Mouse (Mus musculus) limb, embryonic 14.5 days (tissue): ENCODE measurements around the gene Sgk2. TPM values are rescaled to one million over a fixed set of nuclear protein-coding genes. Genes with fewer than 3 reads are reported as not detected.

Source experiments
- ATAC-seq: fragments of 200-750 bp; cut with Nextera tagmentation; 2 replicates; pipeline ENCODE4 v1.8.0; 2017; ENCODE audit warnings: low read depth, moderate number of reproducible peaks, moderate TSS enrichment; ENCODE audit not compliant: low FRiP score
- DNase-seq: peaks from one replicate; pipeline ENCODE4 v3.0.0-alpha.2; 2015; ENCODE audit warnings: low spot score
- H3K27ac ChIP-seq: fragments of 300-500 bp; sonication (generic); replicated peaks from 2 replicates; pipeline ENCODE4 v1.5.1; 2014; ENCODE audit warnings: low read depth, mild to moderate bottlenecking, low read length, moderate library complexity, mixed read lengths
- H3K27me3 ChIP-seq: fragments of 300-500 bp; sonication (generic); 2 replicates; pipeline ENCODE4 v1.6.1; 2014; ENCODE audit warnings: low read length, mixed read lengths; ENCODE audit not compliant: control insufficient read depth, insufficient read depth
- H3K36me3 ChIP-seq: fragments of 300-500 bp; sonication (generic); 2 replicates; pipeline ENCODE4 v1.6.1; 2014; ENCODE audit warnings: mild to moderate bottlenecking, low read length, moderate library complexity, mixed read lengths; ENCODE audit not compliant: control insufficient read depth, insufficient read depth
- H3K4me1 ChIP-seq: fragments of 300-500 bp; sonication (generic); 2 replicates; pipeline ENCODE4 v1.6.1; 2014; ENCODE audit warnings: antibody characterized with exemption, low read length, mixed read lengths; ENCODE audit not compliant: control insufficient read depth, insufficient read depth
- H3K4me2 ChIP-seq: fragments of 300-500 bp; sonication (generic); replicated peaks from 2 replicates; pipeline ENCODE4 v1.6.1; 2014; ENCODE audit warnings: low read depth, mild to moderate bottlenecking, low read length, moderate library complexity; ENCODE audit not compliant: severe bottlenecking
- H3K4me3 ChIP-seq: fragments of 300-500 bp; sonication (generic); replicated peaks from 2 replicates; pipeline ENCODE4 v1.5.1; 2014; ENCODE audit warnings: low read length
- H3K9ac ChIP-seq: fragments of 300-500 bp; sonication (generic); 2 replicates; pipeline ENCODE4 v1.6.1; 2014; ENCODE audit warnings: mild to moderate bottlenecking, low read depth, low read length, moderate library complexity; ENCODE audit not compliant: severe bottlenecking
- H3K9me3 ChIP-seq: fragments of 300-500 bp; sonication (generic); 2 replicates; pipeline ENCODE4 v1.6.1; 2016; ENCODE audit warnings: low read length; ENCODE audit not compliant: control insufficient read depth
- POLR2A ChIP-seq: fragments of 200-500 bp; IDR thresholded peaks from 2 replicates; pipeline ENCODE4 v1.8.0; 2012; ENCODE audit warnings: inconsistent platforms, mild to moderate bottlenecking, moderate library complexity, borderline replicate concordance; ENCODE audit not compliant: insufficient read depth, insufficient read length; ENCODE audit errors: extremely low read depth
- WGBS: fragments of 180-500 bp; shearing (Covaris S2); extraction: QIAGEN DNeasy Blood & Tissue Kit; methylation state at CpG from one replicate; pipeline ENCODE4 v1.1.7; 2014; 5-methylcytosine and 5-hydroxymethylcytosine counted together
- polyA plus RNA-seq, 2 experiments: library from polyadenylated mRNA; depleted of rRNA in 1 of 2; stranded (reverse) in 1 of 2; unstranded in 1 of 2; fragments of >200 nt; fragmentation: Nextera tagmentation in 1 of 2; extraction: Ambion mirVana in 1 of 2; gene quantifications; 2 replicates each; pipeline versions ENCODE4 v1.2.1 to v1.2.3; 2012 to 2014

Sgk2 gene
- polyA plus RNA-seq, 2 experiments: 0.03 TPM; not detected in 1

- Histone ChIP-seq H3K4me1 (no peaks in the 10 kb centered on the region), H3K27me3 (no peaks in the 10 kb centered on the region), H3K36me3 (no peaks in the 10 kb centered on the region), H3K9ac (no peak overlapping the region), H3K27ac (no peak overlapping the region), H3K4me3 (no peak overlapping the region), H3K9me3 (no peaks in the 10 kb centered on the region), H3K4me2 (no peak overlapping the region)
- WGBS: 90% methylated on average over 1 of the region's 1 CpGs
- no peak for TF ChIP-seq POLR2A
- DNase-seq: no peak
- no peak for ATAC-seq
Observed at GRCm38 (mm10) chr2:163001071-163001470, 13.9 kb downstream of the Sgk2 start.

- 80% methylated on average over 4 of the region's 4 CpGs for WGBS
- no peak overlapping the region for H3K9ac ChIP-seq
- no peaks in the 10 kb centered on the region for H3K27me3 ChIP-seq
- no peak overlapping the region for H3K27ac ChIP-seq
- no peak for TF ChIP-seq POLR2A
- H3K9me3 ChIP-seq: no peaks in the 10 kb centered on the region
- no peaks in the 10 kb centered on the region for H3K36me3 ChIP-seq
- no peak overlapping the region for H3K4me2 ChIP-seq
- H3K4me3 ChIP-seq: no peak overlapping the region
- ATAC-seq: no peak
- DNase-seq: no peak
- H3K4me1 ChIP-seq: no peaks in the 10 kb centered on the region
Observed at GRCm38 (mm10) chr2:163007299-163007698, 20.2 kb downstream of the Sgk2 start.

DNA sequence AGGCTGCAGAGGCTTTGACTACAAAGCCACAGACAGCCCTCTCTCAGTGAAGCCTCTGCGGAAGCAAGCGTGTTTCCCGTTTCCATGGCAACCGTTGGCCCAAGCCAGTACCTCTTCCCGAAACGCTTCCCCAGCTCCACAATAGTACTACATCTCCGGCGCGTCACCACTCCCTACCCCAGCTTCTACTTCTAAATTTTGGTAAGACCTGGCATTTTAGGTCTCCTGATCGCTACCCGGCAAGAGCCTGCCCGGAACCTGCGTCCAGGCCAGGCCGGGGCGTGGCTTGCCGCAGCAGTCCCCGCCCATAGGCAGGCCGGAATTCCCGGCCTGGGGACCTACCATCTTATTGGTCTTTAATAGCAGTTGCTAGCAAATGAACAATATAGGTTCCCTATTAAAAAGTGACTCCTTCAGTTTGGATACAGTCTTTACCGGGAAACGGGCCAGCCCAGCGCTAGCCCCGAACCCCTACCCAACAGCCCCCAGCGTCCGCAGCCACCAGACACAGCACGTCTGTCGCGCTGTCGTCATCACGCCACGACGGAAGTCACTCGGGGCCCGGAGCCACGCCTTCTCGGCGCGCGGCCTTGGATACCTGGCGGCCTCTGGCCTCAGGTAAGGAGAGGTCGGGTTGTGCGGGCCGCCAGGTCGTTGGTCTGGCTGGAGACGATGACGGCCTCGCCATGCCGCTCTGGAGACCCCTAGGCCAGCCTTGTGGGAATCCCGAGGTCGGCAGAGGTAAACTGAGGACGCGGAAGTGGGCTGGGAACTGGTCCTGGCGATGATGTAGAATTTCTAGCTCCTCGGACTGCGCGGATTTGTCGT, 30.0 kb downstream of the Sgk2 start, which contains the start of gene Ift52:
TSS of gene Ift52 (plus strand) at position 439 of the 828 bp plus-strand sequence.
- H3K9ac ChIP-seq: peak within 1 kb of the TSS; percentile 76
- ATAC-seq (peak; percentile 95), DNase-seq (peak; percentile 89)
- no peaks in the 10 kb centered on the region for H3K9me3 ChIP-seq
- peaks cover 8% of the 10 kb centered on the region; the same call in 1 of the 2 replicates for H3K4me1 ChIP-seq
- WGBS: under 1% methylated on average over 57 of the region's 57 CpGs
- H3K27me3 ChIP-seq: no peaks in the 10 kb centered on the region
- H3K4me2 ChIP-seq: peak within 1 kb of the TSS; percentile 58
- peak within 1 kb of the TSS; percentile 86 for H3K4me3 ChIP-seq
- peak within 1 kb of the TSS; percentile 75 for H3K27ac ChIP-seq
- peaks cover 1% of the 10 kb centered on the region; the same call in 1 of the 2 replicates for H3K36me3 ChIP-seq
- TF ChIP-seq POLR2A: 0 out of 2 replicates have a peak, but pooled peaks have one; percentile 48

- no peak overlapping the region for H3K4me2 ChIP-seq
- peaks cover 87% of the 10 kb centered on the region for H3K36me3 ChIP-seq
- H3K9me3 ChIP-seq: no peaks in the 10 kb centered on the region
- H3K27ac ChIP-seq: no peak overlapping the region
- H3K27me3 ChIP-seq: no peaks in the 10 kb centered on the region
- no peak for TF ChIP-seq POLR2A
- H3K4me3 ChIP-seq: no peak overlapping the region
- WGBS: 90% methylated on average over 5 of the region's 5 CpGs
- H3K4me1 ChIP-seq: no peaks in the 10 kb centered on the region
- no peak overlapping the region for H3K9ac ChIP-seq
- no peak for DNase-seq
- ATAC-seq: no peak
Observed at GRCm38 (mm10) chr2:163031289-163031688, 44.2 kb downstream of the Sgk2 start.

GRCm38 (mm10) chr2:163031757-163032156, 44.6 kb downstream of the Sgk2 start:
- no peaks in the 10 kb centered on the region for H3K4me1 ChIP-seq
- H3K4me3 ChIP-seq: no peak overlapping the region
- H3K36me3 ChIP-seq: peaks cover 87% of the 10 kb centered on the region
- no peak overlapping the region for H3K4me2 ChIP-seq
- no peak for TF ChIP-seq POLR2A
- H3K9me3 ChIP-seq: no peaks in the 10 kb centered on the region
- no peak overlapping the region for H3K9ac ChIP-seq
- no peak for DNase-seq
- H3K27me3 ChIP-seq: no peaks in the 10 kb centered on the region
- H3K27ac ChIP-seq: no peak overlapping the region
- WGBS: 70% methylated on average over 2 of the region's 2 CpGs
- no peak for ATAC-seq
